Mouse (Mus musculus): Measurements from ENCODE around the gene Atp13a2. TPM values are rescaled to one million over a fixed set of nuclear protein-coding genes. Genes with fewer than 3 reads are reported as not detected.
A peak's percentile ranks its signal among the peaks of the same experiment; 100 is the strongest.

The Atp13a2 gene
- total and polyA plus RNA-seq, 3 experiments = 29.0 to 65.4 TPM; not detected in 1

DNA sequence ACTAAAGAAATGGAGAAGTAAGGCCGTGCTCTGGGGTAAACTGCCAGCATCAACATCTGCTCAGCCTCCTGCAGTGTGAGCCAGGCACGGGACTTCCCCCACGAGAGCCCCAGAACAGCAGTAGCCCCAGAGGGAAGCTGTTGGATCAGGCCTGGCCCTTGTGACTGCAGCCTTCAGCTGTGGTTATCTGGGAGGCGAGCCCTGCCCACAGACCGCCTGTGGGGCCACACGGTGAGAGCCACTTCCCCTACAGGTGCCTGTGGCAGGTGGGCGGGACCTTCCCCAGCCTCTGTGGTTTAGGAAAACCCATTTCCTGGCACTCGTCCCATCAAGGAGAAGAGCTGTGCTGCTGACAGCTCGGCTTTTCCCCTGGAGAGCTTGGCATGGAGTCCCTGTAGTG is 3.2 kb upstream of the Atp13a2 start:
- H3K9ac ChIP-seq (ENCODE audit: control insufficient read depth, low read depth, low read length, poor library complexity, severe bottlenecking) = peak overlapping the region; percentile 48
- H3K4me1 ChIP-seq (ENCODE audit: control insufficient read depth in 1 of 2, insufficient read depth in 2 of 2, low read length in 2 of 2) = peaks cover 4 to 17% of the 10 kb centered on the region in 2 experiments
- peak overlapping the region; percentile 5 to 41; a peak in 2 of 4 replicates for H3K4me3 ChIP-seq (ENCODE audit: control insufficient read depth in 1 of 2, insufficient read depth in 1 of 2, low read depth in 2 of 2, low read length in 2 of 2)
- TF ChIP-seq ZMIZ1 (IDR thresholded peaks at IDR 0.05; ENCODE audit: low read depth, low read length) = no peak
- TF ChIP-seq ZKSCAN1 (IDR thresholded peaks at IDR 0.05; ENCODE audit: low read depth, low read length) = no peak
- TF ChIP-seq CHD2 (IDR thresholded peaks at IDR 0.05; ENCODE audit: low read length) = no peak
- no peak for TF ChIP-seq CTCF (IDR thresholded peaks at IDR 0.05 in 2 of 3, conservative IDR thresholded peaks at IDR 0.05 in 1 of 3; ENCODE audit: control insufficient read depth in 1 of 3, insufficient read depth in 1 of 3, low read depth in 2 of 3, low read length in 3 of 3, poor library complexity in 1 of 3, severe bottlenecking in 1 of 3)
- TF ChIP-seq ZNF384 (IDR thresholded peaks at IDR 0.05; ENCODE audit: low read depth, low read length) = no peak
- TF ChIP-seq MAFK (IDR thresholded peaks at IDR 0.05; ENCODE audit: borderline replicate concordance, low read depth, low read length) = no peak; the same call in 1 of the 2 replicates
- TF ChIP-seq HCFC1 (IDR thresholded peaks at IDR 0.05; ENCODE audit: low read depth, low read length) = peak; percentile 53
- peak; percentile 73 to 85 for TF ChIP-seq EP300 (IDR thresholded peaks at IDR 0.05; ENCODE audit: low read depth in 1 of 2, low read length in 2 of 2)
- peak; percentile 32; the same call in 1 of the 2 replicates for TF ChIP-seq MAX (IDR thresholded peaks at IDR 0.05; ENCODE audit: low read length)
- peak; percentile 37; the same call in 1 of the 2 replicates for TF ChIP-seq NRF1 (IDR thresholded peaks at IDR 0.05; ENCODE audit: insufficient read depth, low read depth, low read length, poor library complexity, severe bottlenecking)
- peak; percentile 95 for TF ChIP-seq TCF12 (IDR thresholded peaks at IDR 0.05; ENCODE audit: low read depth, low read length)
- TF ChIP-seq GABPA (IDR thresholded peaks at IDR 0.05; ENCODE audit: low read depth, low read length) = no peak
- no peak for TF ChIP-seq JUND (IDR thresholded peaks at IDR 0.05; ENCODE audit: low read depth, low read length)
- no peak for TF ChIP-seq MEF2A (IDR thresholded peaks at IDR 0.05; ENCODE audit: extremely low read depth, insufficient replicate concordance, low read depth, low read length, poor library complexity, severe bottlenecking)
- TF ChIP-seq SIN3A (IDR thresholded peaks at IDR 0.05; ENCODE audit: low read length) = peak; percentile 85
- TF ChIP-seq ETS1 (IDR thresholded peaks at IDR 0.05; ENCODE audit: low read depth, low read length) = peak; percentile 97
- TF ChIP-seq TBP (IDR thresholded peaks at IDR 0.05; ENCODE audit: low read depth, low read length) = peak; percentile 80
- TF ChIP-seq MYB (IDR thresholded peaks at IDR 0.05; ENCODE audit: low read depth, low read length) = no peak; the same call in 1 of the 2 replicates
- TF ChIP-seq GATA1 (IDR thresholded peaks at IDR 0.05; ENCODE audit: low read depth, low read length) = 0 out of 2 replicates have a peak, but pooled peaks have one; percentile 16
- no peak for TF ChIP-seq E2F4 (IDR thresholded peaks at IDR 0.05; ENCODE audit: borderline replicate concordance, low read depth, low read length)
- no peak for TF ChIP-seq POLR2AphosphoS5 (IDR thresholded peaks at IDR 0.05; ENCODE audit: borderline replicate concordance, low read depth, low read length)
- no peak for TF ChIP-seq RAD21 (IDR thresholded peaks at IDR 0.05; ENCODE audit: low read depth, low read length)
- TF ChIP-seq USF1 (IDR thresholded peaks at IDR 0.05; ENCODE audit: low read depth, low read length) = peak; percentile 64
- TF ChIP-seq USF2 (IDR thresholded peaks at IDR 0.05; ENCODE audit: borderline replicate concordance in 1 of 2, insufficient read depth in 1 of 2, low read depth in 1 of 2, low read length in 2 of 2) = no peak
- no peak for TF ChIP-seq POLR2AphosphoS2 (IDR thresholded peaks at IDR 0.05; ENCODE audit: low read length)
- TF ChIP-seq CHD1 (IDR thresholded peaks at IDR 0.05; ENCODE audit: low read depth, low read length) = no peak
- TF ChIP-seq UBTF (IDR thresholded peaks at IDR 0.05; ENCODE audit: borderline replicate concordance, insufficient read depth, low read depth, low read length) = no peak
- peak; percentile 59; the same call in 1 of the 2 replicates for TF ChIP-seq MYC (IDR thresholded peaks at IDR 0.05; ENCODE audit: low read depth, low read length)
- no peak for TF ChIP-seq NELFE (IDR thresholded peaks at IDR 0.05; ENCODE audit: low read depth, low read length)
- peak; percentile 99 for TF ChIP-seq BHLHE40 (IDR thresholded peaks at IDR 0.05; ENCODE audit: borderline replicate concordance, low read depth, low read length)
- TF ChIP-seq ELF1 (IDR thresholded peaks at IDR 0.05; ENCODE audit: low read depth, low read length) = 0 out of 2 replicates have a peak, but pooled peaks have one; percentile 20
- TF ChIP-seq SMC3 (IDR thresholded peaks at IDR 0.05; ENCODE audit: low read depth, low read length) = no peak
- TF ChIP-seq MXI1 (IDR thresholded peaks at IDR 0.05; ENCODE audit: low read depth, low read length) = peak; percentile 81
- TF ChIP-seq TAL1 (IDR thresholded peaks at IDR 0.05; ENCODE audit: low read length) = peak; percentile 71
- TF ChIP-seq ZC3H11A (IDR thresholded peaks at IDR 0.05; ENCODE audit: low read depth, low read length) = no peak
- DNase-seq (ENCODE audit: low read depth, low spot score) = peak; percentile 93
- peaks cover 8% of the 10 kb centered on the region for H3K79me2 ChIP-seq (ENCODE audit: control insufficient read depth, insufficient read depth, low read length, poor library complexity)
- H3K36me3 ChIP-seq (ENCODE audit: control insufficient read depth in 1 of 2, insufficient read depth in 2 of 2, low read length in 2 of 2) = peaks cover 2 to 10% of the 10 kb centered on the region in 2 experiments; a peak in 3 of 4 replicates
- no peaks in the 10 kb centered on the region for H3K27me3 ChIP-seq (ENCODE audit: control insufficient read depth in 1 of 2, insufficient read depth in 2 of 2, low read length in 2 of 2)
- no peaks in the 10 kb centered on the region for H3K9me3 ChIP-seq (replicated peaks; ENCODE audit: insufficient read depth, low read length)
- H3K27ac ChIP-seq (ENCODE audit: control insufficient read depth, low read depth, low read length) = peak overlapping the region; percentile 84

Measured in MEL (cell line).